ENCODE assay signal across 8 mouse cellular contexts in genomic region chr7:16628096-16628771, GRCm38 (mm10). TPM values are rescaled to one million over a fixed set of nuclear protein-coding genes. Genes with fewer than 3 reads are reported as not detected.
A peak's percentile ranks its signal among the peaks of the same experiment; 100 is the strongest.
DNase-seq lines count a peak whose midpoint lies in the region; ATAC-seq and TF ChIP-seq lines count a peak whose summit lies in the region.

No protein-coding gene starts in this region.

- no peak overlapping the region for H3K27ac ChIP-seq in MEL (ENCODE audit: control insufficient read depth, low read depth, low read length)
- H3K27ac ChIP-seq in intestine, postnatal 0 days (ENCODE audit: low read depth, low read length), result no peak overlapping the region
- no peak overlapping the region for H3K27ac ChIP-seq in liver, adult 2 months (replicated peaks; ENCODE audit: insufficient read depth, low read depth, low read length)

- H3K9me3 ChIP-seq in MEL (replicated peaks; ENCODE audit: insufficient read depth, low read length), result no peaks in the 10 kb centered on the region
- H3K9me3 ChIP-seq in intestine, postnatal 0 days (ENCODE audit: control insufficient read depth), result no peaks in the 10 kb centered on the region

- peak; percentile 31 to 84 (median 74) for TF ChIP-seq CTCF in MEL (IDR thresholded peaks at IDR 0.05 in 2 of 3, conservative IDR thresholded peaks at IDR 0.05 in 1 of 3; ENCODE audit: control insufficient read depth in 1 of 3, insufficient read depth in 1 of 3, low read depth in 2 of 3, low read length in 3 of 3, poor library complexity in 1 of 3, severe bottlenecking in 1 of 3)
- peak; percentile 93 for TF ChIP-seq CTCF in intestine, postnatal 0 days (IDR thresholded peaks at IDR 0.05; ENCODE audit: low read depth)
- peak; percentile 64; the same call in 1 of the 2 replicates for TF ChIP-seq CTCF in liver, adult 2 months (IDR thresholded peaks at IDR 0.05; ENCODE audit: low read depth, low read length)

- peaks cover 0 to 6% of the 10 kb centered on the region in 2 experiments; a peak in 2 of 4 replicates for H3K4me1 ChIP-seq in MEL (ENCODE audit: control insufficient read depth in 1 of 2, insufficient read depth in 2 of 2, low read length in 2 of 2)
- H3K4me1 ChIP-seq in intestine, postnatal 0 days (replicated peaks; ENCODE audit: control insufficient read depth, insufficient read depth, low read length), result no peaks in the 10 kb centered on the region
- no peaks in the 10 kb centered on the region for H3K4me1 ChIP-seq in liver, adult 2 months (ENCODE audit: control insufficient read depth, insufficient read depth, low read length)

- H3K36me3 ChIP-seq in MEL (ENCODE audit: control insufficient read depth in 1 of 2, insufficient read depth in 2 of 2, low read length in 2 of 2), result peaks cover 0 to 5% of the 10 kb centered on the region in 2 experiments; a peak in 1 of 4 replicates
- H3K36me3 ChIP-seq in intestine, postnatal 0 days (ENCODE audit: control insufficient read depth, insufficient read depth), result no peaks in the 10 kb centered on the region
- H3K36me3 ChIP-seq in liver, adult 2 months (ENCODE audit: control insufficient read depth, insufficient read depth, low read length), result no peaks in the 10 kb centered on the region

- no peak for TF ChIP-seq EP300 in MEL (IDR thresholded peaks at IDR 0.05; ENCODE audit: low read depth in 1 of 2, low read length in 2 of 2)

- no peak for TF ChIP-seq POLR2A in MEL (IDR thresholded peaks at IDR 0.05; ENCODE audit: control insufficient read depth in 1 of 2, insufficient read depth in 1 of 2, low read depth in 1 of 2, low read length in 2 of 2, poor library complexity in 1 of 2)
- no peak for TF ChIP-seq POLR2A in liver, adult 2 months (IDR thresholded peaks at IDR 0.05; ENCODE audit: extremely low read depth, insufficient read depth, low read length)

- DNase-seq in 416B (ENCODE audit: low read depth) (peak; percentile 76), MEL (ENCODE audit: low read depth, low spot score) (peak; percentile 79)
- DNase-seq in cerebellum, postnatal 10 days, result peak; percentile 88 to 93
- DNase-seq in frontal cortex, postnatal 25 days (ENCODE audit: low spot score in 2 of 2), result peak; percentile 48 to 55
- peak; percentile 39 for DNase-seq in liver, adult 2 months (ENCODE audit: extremely low read depth, low read depth, low spot score)
- peak; percentile 72 for DNase-seq in neural tube, embryonic 10.5 days (ENCODE audit: extremely low spot score, low spot score)
- peak; percentile 58 for DNase-seq in testis, postnatal 14 days (ENCODE audit: low spot score)

- H3K4me2 ChIP-seq in intestine, postnatal 0 days (replicated peaks; ENCODE audit: low read depth), result no peak overlapping the region

- no peak overlapping the region for H3K4me3 ChIP-seq in MEL (ENCODE audit: control insufficient read depth in 1 of 2, insufficient read depth in 1 of 2, low read depth in 2 of 2, low read length in 2 of 2)
- no peak overlapping the region for H3K4me3 ChIP-seq in intestine, postnatal 0 days (ENCODE audit: low read depth, low read length)
- no peak overlapping the region for H3K4me3 ChIP-seq in liver, adult 2 months (ENCODE audit: insufficient read depth, low read depth, low read length)

- peak; percentile 55; the same call in 1 of the 2 replicates for ATAC-seq in intestine, postnatal 0 days

- no peak overlapping the region for H3K9ac ChIP-seq in MEL (ENCODE audit: control insufficient read depth, low read depth, low read length, poor library complexity, severe bottlenecking)
- H3K9ac ChIP-seq in intestine, postnatal 0 days (ENCODE audit: low read depth, low read length), result no peak overlapping the region
- no peak overlapping the region for H3K9ac ChIP-seq in liver, adult 2 months (ENCODE audit: low read depth, low read length)

- no peaks in the 10 kb centered on the region; a peak in 1 of 4 replicates for H3K27me3 ChIP-seq in MEL (ENCODE audit: control insufficient read depth in 1 of 2, insufficient read depth in 2 of 2, low read length in 2 of 2)
- H3K27me3 ChIP-seq in intestine, postnatal 0 days (replicated peaks; ENCODE audit: control insufficient read depth, insufficient read depth, low read length), result no peaks in the 10 kb centered on the region
- no peaks in the 10 kb centered on the region for H3K27me3 ChIP-seq in liver, adult 2 months (ENCODE audit: control insufficient read depth, insufficient read depth, low read length)

- no peaks in the 10 kb centered on the region for H3K79me2 ChIP-seq in MEL (ENCODE audit: control insufficient read depth, insufficient read depth, low read length, poor library complexity)
- no peaks in the 10 kb centered on the region for H3K79me2 ChIP-seq in liver, adult 2 months (ENCODE audit: control insufficient read depth, insufficient read depth, low read length)

- TF ChIP-seq RAD21 in MEL (IDR thresholded peaks at IDR 0.05; ENCODE audit: low read depth, low read length), result peak; percentile 51

- WGBS in intestine, postnatal 0 days, result 36% methylated on average over 12 of the region's 12 CpGs
- WGBS in liver, adult 2 months, result 35% methylated on average over 12 of the region's 12 CpGs

TF ChIP-seq in MEL, 35 proteins besides CTCF, POLR2A, EP300 and RAD21:
- TF ChIP-seq MEF2A (IDR thresholded peaks at IDR 0.05; ENCODE audit: extremely low read depth, insufficient replicate concordance, low read depth, low read length, poor library complexity, severe bottlenecking) (no peak), SMC3 (IDR thresholded peaks at IDR 0.05; ENCODE audit: low read depth, low read length) (peak; percentile 34)

RNA-seq across cellular contexts. Expression of gene Arhgap35, which starts 13.4 kb away (rescaled TPM):
- 6.7 and 7.4 TPM in 2 replicates for total RNA-seq in MEL (2012; rRNA removed)
- polyA plus RNA-seq in MEL (2012; ENCODE audit: insufficient read depth in 1 of 2, insufficient read length in 2 of 2, low read depth in 1 of 2, low replicate concordance in 2 of 2, missing spikeins in 1 of 2), result 10 to 100 TPM in 1 of 2 experiments, not detected in 1; 13.4 TPM
- polyA plus RNA-seq in intestine, postnatal 0 days (2015; fragmentation: Nextera tagmentation; extraction: Ambion mirVana), result 3.3 and 3.4 TPM in 2 replicates
- total RNA-seq in liver, adult 2 months (2014; rRNA removed), result 30.4 and 38.9 TPM in 2 replicates
- polyA plus RNA-seq in liver, adult 2 months (2012; rRNA removed), result 20.7 and 22.2 TPM in 2 replicates

RNA-seq across cellular contexts. Expression of gene Ceacam15, which starts 47.3 kb away (rescaled TPM):
- total RNA-seq in MEL (2012; rRNA removed), result not detected in 2 replicates
- not detected for polyA plus RNA-seq in MEL (2012; ENCODE audit: insufficient read depth in 1 of 2, insufficient read length in 2 of 2, low read depth in 1 of 2, low replicate concordance in 2 of 2, missing spikeins in 1 of 2)
- polyA plus RNA-seq in intestine, postnatal 0 days (2015; fragmentation: Nextera tagmentation; extraction: Ambion mirVana), result not detected in 2 replicates
- not detected in 2 replicates for total RNA-seq in liver, adult 2 months (2014; rRNA removed)
- polyA plus RNA-seq in liver, adult 2 months (2012; rRNA removed), result not detected in 2 replicates

Comparison
In these comparisons a context has a peak if more than half of its experiments do, and no peak if none do; other contexts are left out.
1. DNase-seq: peak in every context shown above with its lines; median percentile 90 in cerebellum, postnatal 10 days; 79 in MEL; 76 in 416B; 72 in neural tube, embryonic 10.5 days; 58 in testis, postnatal 14 days; 52 in frontal cortex, postnatal 25 days; 39 in liver, adult 2 months.